Mouse (Mus musculus) CD4-positive, CD25-positive, alpha-beta regulatory T cell (primary cell): ENCODE results near the gene Cd22. TPM values are rescaled to one million over a fixed set of nuclear protein-coding genes. Genes with fewer than 3 reads are reported as not detected.

Experiments used
- polyA plus RNA-seq: library from polyadenylated mRNA; unstranded; fragments of 100-300 nt; shearing (Covaris generic); gene quantifications from one replicate; pipeline ENCODE4 v1.2.1, GENCODE M21; 2017

Gene Cd22
- polyA plus RNA-seq = 4.2 TPM

GRCm38 (mm10) chr7:30880176-30880575, at the start of gene Cd22:
TSS of gene Cd22 (minus strand) at chr7:30880342.

GRCm38 (mm10) chr7:30924581-30924980, 44.4 kb upstream of the Cd22 start, which contains the start of gene Hamp2:
TSS of gene Hamp2 (minus strand) at chr7:30924681.

GRCm38 (mm10) chr7:30914732-30915131, 34.6 kb upstream of the Cd22 start, which contains the start of gene Mag:
TSS of gene Mag (minus strand) at chr7:30914873.

GRCm38 (mm10) chr7:30861464-30861863, 18.7 kb downstream of the Cd22 start, which contains the start of gene Ffar1:
TSS of gene Ffar1 (minus strand) at chr7:30861564.

GRCm38 (mm10) chr7:30856078-30856477, 24.1 kb downstream of the Cd22 start, which contains the start of gene Ffar3:
TSS of gene Ffar3 (minus strand) at chr7:30856178.

GRCm38 (mm10) chr7:30823675-30824074, 56.5 kb downstream of the Cd22 start, which contains the start of gene Ffar2:
TSS of gene Ffar2 (minus strand) at chr7:30823775.

Other genes starting within 250 kb of the Cd22 start
- gene Etv2, start 244.5 kb downstream of the Cd22 start, polyA plus RNA-seq = not detected
- 204 TPM for gene Rbm42, start 230.0 kb downstream of the Cd22 start, polyA plus RNA-seq
- 37.3 TPM for gene Haus5, start 215.3 kb downstream of the Cd22 start, polyA plus RNA-seq
- not detected for gene Pmis2, start 208.7 kb downstream of the Cd22 start, polyA plus RNA-seq
- not detected for gene 2200002J24Rik, start 181.4 kb downstream of the Cd22 start, polyA plus RNA-seq
- gene Atp4a, start 168.1 kb downstream of the Cd22 start, polyA plus RNA-seq = not detected
- gene Tmem147, start 150.8 kb downstream of the Cd22 start, polyA plus RNA-seq = 116 TPM
- gene Gapdhs, start 136.7 kb downstream of the Cd22 start, polyA plus RNA-seq = 0.36 TPM
- 1.1 TPM for gene Sbsn, start 128.9 kb downstream of the Cd22 start, polyA plus RNA-seq
- not detected for gene Dmkn, start 116.6 kb downstream of the Cd22 start, polyA plus RNA-seq
- not detected for gene Krtdap, start 92.4 kb downstream of the Cd22 start, polyA plus RNA-seq
- 0.26 TPM for gene Ffar2, start 56.6 kb downstream of the Cd22 start, polyA plus RNA-seq
- not detected for gene Ffar3, start 24.2 kb downstream of the Cd22 start, polyA plus RNA-seq
- 0.07 TPM for gene Ffar1, start 18.8 kb downstream of the Cd22 start, polyA plus RNA-seq
- gene Mag, start 34.5 kb upstream of the Cd22 start, polyA plus RNA-seq = 0.12 TPM
- not detected for gene Hamp2, start 44.3 kb upstream of the Cd22 start, polyA plus RNA-seq
- not detected for gene Hamp, start 63.7 kb upstream of the Cd22 start, polyA plus RNA-seq
- 11.1 TPM for gene Usf2, start 76.5 kb upstream of the Cd22 start, polyA plus RNA-seq
- 4.6 TPM for gene Lsr, start 93.1 kb upstream of the Cd22 start, polyA plus RNA-seq
- 0.59 TPM for gene Fam187b, start 93.4 kb upstream of the Cd22 start, polyA plus RNA-seq
- gene Fxyd5, start 162.1 kb upstream of the Cd22 start, polyA plus RNA-seq = 1,672 TPM
- 0.49 TPM for gene Fxyd7, start 171.1 kb upstream of the Cd22 start, polyA plus RNA-seq
- not detected for gene Fxyd1, start 176.9 kb upstream of the Cd22 start, polyA plus RNA-seq
- gene Lgi4, start 179.0 kb upstream of the Cd22 start, polyA plus RNA-seq = not detected
- gene Fxyd3, start 196.4 kb upstream of the Cd22 start, polyA plus RNA-seq = not detected
- gene Hpn, start 234.9 kb upstream of the Cd22 start, polyA plus RNA-seq = 5.9 TPM
- 0.68 TPM for gene Scn1b, start 246.7 kb upstream of the Cd22 start, polyA plus RNA-seq